Mouse (Mus musculus) hindbrain, postnatal 0 days (tissue): ENCODE results near the gene B4galt7. TPM values are rescaled to one million over a fixed set of nuclear protein-coding genes. Genes with fewer than 3 reads are reported as not detected.
A peak's percentile ranks its signal among the peaks of the same experiment; 100 is the strongest.

Experiments used
- ATAC-seq: fragments of 200-750 bp; cut with Nextera tagmentation; 2 replicates; pipeline ENCODE4 v1.8.0; 2017; ENCODE audit warnings: mild to moderate bottlenecking, moderate TSS enrichment, moderate library complexity
- DNase-seq: peaks from one replicate; pipeline ENCODE4 v3.0.0-alpha.2; 2015; ENCODE audit warnings: low spot score
- H3K27ac ChIP-seq: fragments of 300-500 bp; sonication (generic); 2 replicates; pipeline ENCODE4 v1.5.1; 2014; ENCODE audit warnings: mild to moderate bottlenecking
- H3K27me3 ChIP-seq: fragments of 300-500 bp; sonication (generic); 2 replicates; pipeline ENCODE4 v1.6.1; 2014; ENCODE audit warnings: low read length, mixed read lengths; ENCODE audit not compliant: insufficient read depth
- H3K36me3 ChIP-seq: fragments of 300-500 bp; sonication (generic); 2 replicates; pipeline ENCODE4 v1.6.1; 2014; ENCODE audit warnings: low read length, mixed read lengths; ENCODE audit not compliant: insufficient read depth
- H3K4me1 ChIP-seq: fragments of 300-500 bp; sonication (generic); 2 replicates; pipeline ENCODE4 v1.6.1; 2014; ENCODE audit warnings: antibody characterized with exemption, low read length, mixed read lengths; ENCODE audit not compliant: insufficient read depth
- H3K4me2 ChIP-seq: fragments of 300-500 bp; sonication (generic); 2 replicates; pipeline ENCODE4 v1.6.1; 2014; ENCODE audit warnings: low read depth, mild to moderate bottlenecking, low read length, moderate library complexity, mixed read lengths
- H3K4me3 ChIP-seq: fragments of 300-500 bp; sonication (generic); 2 replicates; pipeline ENCODE4 v1.5.1; 2014; ENCODE audit warnings: low read length
- H3K9ac ChIP-seq: fragments of 300-500 bp; sonication (generic); replicated peaks from 2 replicates; pipeline ENCODE4 v1.6.1; 2014; ENCODE audit warnings: mild to moderate bottlenecking, low read length, moderate library complexity, mixed read lengths
- H3K9me3 ChIP-seq: fragments of 300-500 bp; sonication (generic); 2 replicates; pipeline ENCODE4 v1.6.1; 2016; ENCODE audit warnings: low read length, mixed read lengths
- CTCF ChIP-seq: IDR thresholded peaks from 2 replicates; pipeline ENCODE4 v1.5.1; 2016; ENCODE audit warnings: antibody characterized with exemption, control low read depth, low read depth
- WGBS: fragments of 180-500 bp; shearing (Covaris S2); extraction: QIAGEN DNeasy Blood & Tissue Kit; methylation state at CpG from one replicate; pipeline ENCODE4 v1.1.7; 2014; 5-methylcytosine and 5-hydroxymethylcytosine counted together
- polyA plus RNA-seq: library from polyadenylated mRNA; unstranded; fragments of >200 nt; fragmentation: Nextera tagmentation; extraction: Ambion mirVana; gene quantifications from 2 replicates; pipeline ENCODE4 v1.2.1, GENCODE M21; 2015
- total RNA-seq: library from RNA; depleted of rRNA; stranded (reverse); fragments of >200 nt; gene quantifications from 2 replicates; pipeline ENCODE4 v1.2.3, GENCODE M21; 2014

B4galt7 gene
- total and polyA plus RNA-seq, 2 experiments from 2014 or later, result 44.0 to 66.8 TPM

DNA sequence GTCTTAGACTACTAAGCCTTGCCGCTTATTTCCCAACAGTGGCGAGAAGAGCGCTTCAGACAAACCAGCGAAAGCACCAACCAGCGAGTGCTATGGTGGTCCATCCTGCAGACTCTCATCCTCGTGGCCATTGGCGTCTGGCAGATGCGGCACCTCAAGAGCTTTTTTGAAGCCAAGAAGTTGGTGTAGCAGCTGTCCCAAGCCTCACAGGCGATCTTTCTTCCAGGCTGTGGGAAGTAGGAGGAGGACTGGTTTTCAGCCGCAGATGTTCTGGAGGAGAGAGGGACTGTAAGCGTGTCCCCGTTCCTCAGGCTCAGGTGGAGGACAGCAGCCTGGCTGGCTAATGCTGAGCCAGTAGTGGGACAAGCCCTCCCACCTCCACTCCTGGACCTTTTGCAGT, 2.9 kb upstream of the B4galt7 start:
- H3K36me3 ChIP-seq, result peaks cover 18% of the 10 kb centered on the region
- no peak overlapping the region for H3K9ac ChIP-seq
- H3K4me1 ChIP-seq, result peaks cover 12% of the 10 kb centered on the region; the same call in 1 of the 2 replicates
- 92% methylated on average over 12 of the region's 12 CpGs for WGBS
- TF ChIP-seq CTCF, result no peak
- H3K27ac ChIP-seq, result no peak overlapping the region
- H3K4me3 ChIP-seq, result no peak overlapping the region
- no peak for DNase-seq
- no peaks in the 10 kb centered on the region for H3K9me3 ChIP-seq
- H3K27me3 ChIP-seq, result no peaks in the 10 kb centered on the region
- no peak for ATAC-seq
- no peak overlapping the region for H3K4me2 ChIP-seq

DNA sequence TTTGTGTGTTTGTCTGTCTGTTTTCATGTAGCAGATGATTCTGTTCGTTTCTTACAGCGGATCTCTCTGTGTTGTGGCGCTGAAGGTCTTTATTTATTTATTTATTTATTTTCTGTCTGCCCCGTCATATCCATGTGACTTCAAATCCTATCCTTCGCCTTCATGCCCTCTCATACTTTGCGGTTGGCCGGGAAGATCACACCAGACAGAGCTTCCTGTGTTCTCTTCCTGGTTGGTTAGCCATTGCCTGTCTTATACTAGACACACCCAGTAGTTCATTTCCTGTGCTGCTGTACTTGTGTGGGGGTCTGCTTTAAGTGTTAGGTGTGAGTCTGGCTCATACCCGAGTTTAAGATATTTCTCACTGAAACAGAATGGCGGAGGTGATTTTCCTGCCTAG, 961 bp downstream of the B4galt7 start:
- Histone ChIP-seq H3K27me3 (no peaks in the 10 kb centered on the region), H3K9ac (peak overlapping the region; percentile 89), H3K36me3 (peaks cover 19% of the 10 kb centered on the region), H3K9me3 (no peaks in the 10 kb centered on the region), H3K4me2 (peak overlapping the region; percentile 77), H3K27ac (peak overlapping the region; percentile 84), H3K4me3 (peak overlapping the region; percentile 94), H3K4me1 (peaks cover 12% of the 10 kb centered on the region; the same call in 1 of the 2 replicates)
- ATAC-seq, result peak; percentile 39; the same call in 1 of the 2 replicates
- TF ChIP-seq CTCF, result no peak
- WGBS, result 16% methylated on average over 9 of the region's 9 CpGs
- DNase-seq, result peak; percentile 27

DNA sequence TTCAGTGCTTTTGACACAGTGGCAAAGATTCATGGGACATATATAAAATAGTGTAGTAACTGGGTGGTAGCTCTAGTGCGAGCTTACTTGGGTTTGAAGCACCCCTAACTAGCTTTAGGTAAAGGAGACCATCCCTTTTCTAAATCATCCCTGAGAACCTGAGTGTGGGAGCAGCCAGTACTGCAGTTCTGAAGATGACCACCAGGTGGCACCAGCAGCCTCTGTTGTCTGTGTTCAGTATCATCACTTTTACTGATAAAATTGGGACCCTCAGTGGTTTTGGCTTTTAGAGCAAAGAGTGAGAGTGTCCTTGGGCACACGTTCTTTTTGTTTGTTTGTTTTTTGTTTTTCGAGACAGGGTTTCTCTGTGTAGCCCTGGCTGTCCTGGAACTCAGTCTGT, 1.9 kb downstream of the B4galt7 start:
- Histone ChIP-seq H3K27me3 (no peaks in the 10 kb centered on the region), H3K36me3 (peaks cover 14% of the 10 kb centered on the region), H3K4me3 (no peak overlapping the region), H3K9me3 (no peaks in the 10 kb centered on the region), H3K4me1 (peaks cover 12% of the 10 kb centered on the region; the same call in 1 of the 2 replicates), H3K27ac (no peak overlapping the region), H3K4me2 (0 out of 2 replicates have a peak overlapping the region, but pooled peaks have one; percentile 77), H3K9ac (no peak overlapping the region)
- DNase-seq, result peak; percentile 84
- TF ChIP-seq CTCF, result peak; percentile 96
- no peak for ATAC-seq
- 1% methylated on average over 3 of the region's 3 CpGs for WGBS

DNA sequence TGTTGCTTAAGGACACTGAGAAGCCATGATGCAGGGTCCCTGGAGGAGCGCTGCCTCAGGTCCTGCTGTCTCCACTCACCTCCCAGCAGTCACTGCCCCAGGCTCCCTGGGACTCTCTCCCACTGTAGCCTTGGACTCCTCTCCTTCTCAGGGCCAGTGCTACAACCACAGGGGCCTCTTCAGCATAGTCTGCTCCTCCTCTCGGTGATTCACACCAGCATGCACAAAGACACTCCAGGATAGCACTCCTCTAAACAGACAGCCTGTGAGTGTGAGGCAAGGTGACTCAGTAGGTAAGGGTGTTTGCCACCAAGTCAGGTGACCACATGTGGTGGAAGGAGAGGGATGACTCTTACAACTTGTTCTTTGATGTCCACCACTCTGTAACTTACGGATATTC, 4.9 kb downstream of the B4galt7 start:
- no peak overlapping the region for H3K4me3 ChIP-seq
- no peak overlapping the region for H3K4me2 ChIP-seq
- no peak overlapping the region for H3K9ac ChIP-seq
- DNase-seq, result no peak
- no peak for TF ChIP-seq CTCF
- no peaks in the 10 kb centered on the region for H3K9me3 ChIP-seq
- ATAC-seq, result no peak
- peaks cover 13% of the 10 kb centered on the region; the same call in 1 of the 2 replicates for H3K36me3 ChIP-seq
- WGBS, result 91% methylated on average over 3 of the region's 3 CpGs
- 0 out of 2 replicates have a peak, but pooled peaks cover 7% of the 10 kb centered on the region for H3K4me1 ChIP-seq
- H3K27ac ChIP-seq, result no peak overlapping the region
- H3K27me3 ChIP-seq, result no peaks in the 10 kb centered on the region

DNA sequence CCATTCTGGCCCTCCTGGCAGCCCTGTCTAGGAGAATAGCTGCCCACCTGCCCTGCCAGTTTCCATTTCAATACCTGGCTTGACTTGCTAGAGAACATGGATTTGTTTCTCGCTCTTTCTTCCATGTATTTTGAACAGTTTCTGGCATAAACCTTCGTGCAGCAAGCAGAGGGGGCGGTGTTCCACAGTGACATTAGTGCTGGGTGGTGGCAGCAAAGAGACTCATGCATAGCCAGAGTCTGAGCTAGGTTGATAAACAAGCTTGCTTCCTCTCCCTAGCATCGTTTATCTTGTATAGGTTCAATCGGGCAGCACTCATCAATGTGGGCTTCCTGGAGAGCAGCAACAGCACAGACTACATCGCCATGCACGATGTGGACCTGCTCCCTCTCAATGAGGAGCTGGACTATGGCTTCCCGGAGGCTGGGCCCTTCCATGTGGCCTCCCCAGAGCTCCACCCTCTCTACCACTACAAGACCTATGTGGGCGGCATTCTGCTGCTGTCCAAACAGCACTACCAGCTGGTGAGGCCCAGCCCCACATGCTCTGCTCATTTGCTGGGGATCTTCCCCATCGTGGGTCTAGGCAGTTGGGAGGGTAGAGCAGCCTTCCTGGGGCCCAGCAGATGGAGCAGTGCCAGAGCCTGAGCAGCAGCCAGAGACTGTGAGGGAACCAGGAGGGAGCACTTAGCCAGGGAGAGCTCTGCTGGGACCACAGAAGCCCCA, 7.4 kb downstream of the B4galt7 start:
- H3K9me3 ChIP-seq, result no peaks in the 10 kb centered on the region
- peaks cover 20% of the 10 kb centered on the region; the same call in 1 of the 2 replicates for H3K36me3 ChIP-seq
- 82% methylated on average over 10 of the region's 10 CpGs for WGBS
- H3K4me1 ChIP-seq, result no peaks in the 10 kb centered on the region
- DNase-seq, result no peak
- H3K4me3 ChIP-seq, result no peak overlapping the region
- H3K4me2 ChIP-seq, result no peak overlapping the region
- no peak overlapping the region for H3K9ac ChIP-seq
- H3K27ac ChIP-seq, result no peak overlapping the region
- ATAC-seq, result no peak
- no peaks in the 10 kb centered on the region for H3K27me3 ChIP-seq
- no peak for TF ChIP-seq CTCF

DNA sequence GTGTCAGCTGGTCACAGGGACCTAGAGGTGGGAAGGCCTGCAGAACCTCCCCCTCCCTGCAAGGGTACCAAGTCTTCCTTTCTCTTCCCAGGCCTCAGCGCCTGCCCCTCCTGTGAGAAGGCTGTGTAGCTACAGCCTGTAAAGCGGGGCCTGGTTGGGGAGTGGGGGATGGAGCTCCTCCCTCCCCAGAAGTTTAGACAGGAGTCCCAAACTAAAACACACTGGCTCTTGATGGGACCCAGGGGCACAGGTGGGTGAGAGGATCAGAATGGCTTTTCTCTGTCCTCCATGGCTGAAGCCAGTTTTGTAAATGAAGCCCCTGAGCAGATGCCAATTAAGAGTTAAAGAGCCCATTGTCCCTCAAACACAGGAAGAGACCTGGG, 7.9 kb downstream of the B4galt7 start:
- Histone ChIP-seq H3K27me3 (no peaks in the 10 kb centered on the region), H3K4me3 (no peak overlapping the region), H3K36me3 (peaks cover 20% of the 10 kb centered on the region; the same call in 1 of the 2 replicates), H3K4me1 (no peaks in the 10 kb centered on the region), H3K9ac (no peak overlapping the region), H3K27ac (no peak overlapping the region), H3K9me3 (no peaks in the 10 kb centered on the region), H3K4me2 (no peak overlapping the region)
- no peak for TF ChIP-seq CTCF
- ATAC-seq (no peak), DNase-seq (no peak)
- 95% methylated on average over 2 of the region's 2 CpGs for WGBS

DNA sequence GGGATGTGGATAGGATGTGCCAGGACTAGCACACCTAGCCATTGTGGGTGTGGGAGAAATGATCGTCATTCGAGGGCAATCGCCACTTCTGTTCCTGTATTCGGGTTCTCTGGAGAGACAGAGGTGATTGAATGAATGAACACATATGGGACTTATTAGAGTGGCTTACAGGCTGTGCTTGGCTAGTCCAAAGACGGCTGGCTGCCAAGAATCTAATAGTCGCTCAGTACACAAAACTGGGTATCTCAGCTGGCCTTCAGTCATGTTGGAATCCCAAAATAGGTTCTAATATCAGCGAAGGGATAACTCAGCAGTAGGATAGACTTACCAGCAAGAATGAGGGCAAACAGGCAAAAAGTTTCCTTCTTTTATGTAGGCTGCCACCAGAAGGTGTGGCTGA, 12.3 kb downstream of the B4galt7 start:
- no peaks in the 10 kb centered on the region for H3K27me3 ChIP-seq
- H3K27ac ChIP-seq, result no peak overlapping the region
- WGBS, result 86% methylated on average over 7 of the region's 7 CpGs
- no peak for TF ChIP-seq CTCF
- DNase-seq (no peak), ATAC-seq (no peak)
- no peak overlapping the region for H3K4me2 ChIP-seq
- no peak overlapping the region for H3K9ac ChIP-seq
- H3K4me3 ChIP-seq, result no peak overlapping the region
- no peaks in the 10 kb centered on the region for H3K9me3 ChIP-seq
- no peaks in the 10 kb centered on the region for H3K4me1 ChIP-seq
- peaks cover 14% of the 10 kb centered on the region; the same call in 1 of the 2 replicates for H3K36me3 ChIP-seq
